Comparison of ENCODE assay signal across 20 mouse cellular contexts in genomic region chr15:81168735-81169134, GRCm38 (mm10). TPM values are rescaled to one million over a fixed set of nuclear protein-coding genes. Genes with fewer than 3 reads are reported as not detected.
A peak's percentile ranks its signal among the peaks of the same experiment; 100 is the strongest.
DNase-seq lines count a peak whose midpoint lies in the region; ATAC-seq and TF ChIP-seq lines count a peak whose summit lies in the region.
"Had no signal": no experiment of that assay in that cellular context is flagged by ENCODE, and none has a peak within 500 bp of the region (broad histone marks: within the 10 kb centered on the region; RNA-seq: fewer than 3 reads in every experiment).

No protein-coding gene starts in this region.

- H3K4me3 ChIP-seq in limb, embryonic 13.5 days = no peak overlapping the region
- H3K4me3 ChIP-seq in limb, embryonic 10.5 days = no peak overlapping the region
- no peak overlapping the region for H3K4me3 ChIP-seq in lung, postnatal 0 days (ENCODE audit: low read depth, low read length)
- H3K4me3 ChIP-seq in limb, embryonic 15.5 days = no peak overlapping the region
- no peak overlapping the region for H3K4me3 ChIP-seq in heart, embryonic 10.5 days
- H3K4me3 ChIP-seq: hindbrain, embryonic 15.5 days; limb, embryonic 12.5 days; midbrain, embryonic 12.5 days had no signal

- H3K4me2 ChIP-seq in limb, embryonic 13.5 days (replicated peaks) = no peak overlapping the region
- H3K4me2 ChIP-seq in lung, postnatal 0 days (replicated peaks; ENCODE audit: low read depth, low read length) = no peak overlapping the region
- H3K4me2 ChIP-seq in limb, embryonic 15.5 days = no peak overlapping the region
- H3K4me2 ChIP-seq: hindbrain, embryonic 15.5 days; limb, embryonic 12.5 days; midbrain, embryonic 12.5 days had no signal

- no peak for TF ChIP-seq CTCF in lung, postnatal 0 days (IDR thresholded peaks at IDR 0.05)

- H3K4me1 ChIP-seq in limb, embryonic 13.5 days = peaks cover 22% of the 10 kb centered on the region
- H3K4me1 ChIP-seq in limb, embryonic 10.5 days = no peaks in the 10 kb centered on the region
- peaks cover 11% of the 10 kb centered on the region for H3K4me1 ChIP-seq in lung, postnatal 0 days (ENCODE audit: insufficient read depth, low read depth, low read length)
- H3K4me1 ChIP-seq in limb, embryonic 15.5 days = peaks cover 19% of the 10 kb centered on the region
- peaks cover 14% of the 10 kb centered on the region for H3K4me1 ChIP-seq in heart, embryonic 10.5 days
- H3K4me1 ChIP-seq: limb, embryonic 12.5 days; midbrain, embryonic 12.5 days had no signal

- no peak overlapping the region for H3K9ac ChIP-seq in limb, embryonic 13.5 days
- H3K9ac ChIP-seq in lung, postnatal 0 days (replicated peaks; ENCODE audit: low read depth) = no peak overlapping the region
- no peak overlapping the region for H3K9ac ChIP-seq in limb, embryonic 15.5 days
- H3K9ac ChIP-seq: forebrain, postnatal 0 days; hindbrain, embryonic 15.5 days; limb, embryonic 12.5 days; midbrain, embryonic 12.5 days had no signal

- TF ChIP-seq EP300 in lung, postnatal 0 days (IDR thresholded peaks at IDR 0.05) = no peak

- H3K27me3 ChIP-seq in limb, embryonic 13.5 days = no peaks in the 10 kb centered on the region
- H3K27me3 ChIP-seq in limb, embryonic 10.5 days (ENCODE audit: low read depth, poor library complexity, severe bottlenecking) = no peaks in the 10 kb centered on the region
- no peaks in the 10 kb centered on the region for H3K27me3 ChIP-seq in lung, postnatal 0 days (replicated peaks; ENCODE audit: insufficient read depth, low read length)
- no peaks in the 10 kb centered on the region for H3K27me3 ChIP-seq in limb, embryonic 15.5 days
- H3K27me3 ChIP-seq in heart, embryonic 10.5 days (ENCODE audit: insufficient read depth, poor library complexity, severe bottlenecking) = no peaks in the 10 kb centered on the region
- H3K27me3 ChIP-seq: hindbrain, embryonic 15.5 days; limb, embryonic 12.5 days; midbrain, embryonic 12.5 days had no signal

- no peaks in the 10 kb centered on the region for H3K9me3 ChIP-seq in limb, embryonic 13.5 days
- no peaks in the 10 kb centered on the region for H3K9me3 ChIP-seq in limb, embryonic 10.5 days (replicated peaks)
- no peaks in the 10 kb centered on the region for H3K9me3 ChIP-seq in lung, postnatal 0 days (ENCODE audit: low read length)
- no peaks in the 10 kb centered on the region for H3K9me3 ChIP-seq in limb, embryonic 15.5 days
- no peaks in the 10 kb centered on the region for H3K9me3 ChIP-seq in heart, embryonic 10.5 days
- H3K9me3 ChIP-seq: hindbrain, embryonic 15.5 days; limb, embryonic 12.5 days; midbrain, embryonic 12.5 days had no signal

- no peak for DNase-seq in limb, embryonic 10.5 days (ENCODE audit: low spot score)
- peak; percentile 62 for DNase-seq in lung, postnatal 0 days (ENCODE audit: low spot score)
- DNase-seq in lung, postnatal 36 days = no peak
- DNase-seq in heart, embryonic 10.5 days (ENCODE audit: low spot score) = no peak
- no peak for DNase-seq in cerebellum, postnatal 14 days
- DNase-seq: adrenal gland, adult 8-10 months; cerebellum, adult 2 months; forebrain, postnatal 0 days; heart, postnatal 4 days; kidney, adult 2 months; kidney, postnatal 14 days; layer of hippocampus, postnatal 36 days; spleen, adult 18-20 months; thymus, postnatal 25 days had no signal

- no peak for ATAC-seq in limb, embryonic 13.5 days (ENCODE audit: low FRiP score, low read depth)
- ATAC-seq in lung, postnatal 0 days = peak; percentile 45; the same call in 1 of the 2 replicates
- no peak for ATAC-seq in limb, embryonic 15.5 days (ENCODE audit: insufficient number of reproducible peaks, low FRiP score, low TSS enrichment, low read depth)
- ATAC-seq: activated CD4-positive, CD25-positive, alpha-beta regulatory T cell, adult 4 months; forebrain, postnatal 0 days had no signal

- H3K27ac ChIP-seq in limb, embryonic 13.5 days = peak overlapping the region; percentile 48; the same call in 1 of the 2 replicates
- H3K27ac ChIP-seq in limb, embryonic 10.5 days = no peak overlapping the region
- no peak overlapping the region for H3K27ac ChIP-seq in lung, postnatal 0 days (ENCODE audit: low read length)
- H3K27ac ChIP-seq in limb, embryonic 15.5 days = peak overlapping the region; percentile 50; the same call in 1 of the 2 replicates
- H3K27ac ChIP-seq in heart, embryonic 10.5 days = no peak overlapping the region
- H3K27ac ChIP-seq: hindbrain, embryonic 15.5 days; limb, embryonic 12.5 days; midbrain, embryonic 12.5 days had no signal

- WGBS in limb, embryonic 13.5 days = 63% methylated on average over 6 of the region's 6 CpGs
- WGBS in limb, embryonic 10.5 days = 72% methylated on average over 6 of the region's 6 CpGs
- 21% methylated on average over 6 of the region's 6 CpGs for WGBS in lung, postnatal 0 days
- WGBS in limb, embryonic 15.5 days = 51% methylated on average over 6 of the region's 6 CpGs
- WGBS in heart, embryonic 10.5 days = 53% methylated on average over 6 of the region's 6 CpGs

- H3K36me3 ChIP-seq in limb, embryonic 13.5 days = peaks cover 10% of the 10 kb centered on the region
- no peaks in the 10 kb centered on the region for H3K36me3 ChIP-seq in limb, embryonic 10.5 days
- H3K36me3 ChIP-seq in lung, postnatal 0 days (ENCODE audit: insufficient read depth, low read length) = no peaks in the 10 kb centered on the region
- no peaks in the 10 kb centered on the region for H3K36me3 ChIP-seq in limb, embryonic 15.5 days
- H3K36me3 ChIP-seq in heart, embryonic 10.5 days = no peaks in the 10 kb centered on the region
- H3K36me3 ChIP-seq: hindbrain, embryonic 15.5 days had no signal

RNA-seq across cellular contexts. Expression of gene Mrtfa, which starts 21.8 kb away (rescaled TPM):
- polyA plus RNA-seq in limb, embryonic 13.5 days (2015; fragmentation: Nextera tagmentation; extraction: Ambion mirVana) = 22.4 and 25.8 TPM in 2 replicates
- 24.0 and 24.9 TPM in 2 replicates for polyA plus RNA-seq in limb, embryonic 10.5 days (2016; fragmentation: Nextera tagmentation; extraction: Ambion mirVana)
- 13.5 and 13.9 TPM in 2 replicates for polyA plus RNA-seq in lung, postnatal 0 days (2015; fragmentation: Nextera tagmentation; extraction: Ambion mirVana)
- 29.4 TPM in 2 replicates for polyA plus RNA-seq in limb, embryonic 15.5 days (2015; fragmentation: Nextera tagmentation; extraction: Ambion mirVana)
- 18.3 and 26.9 TPM in 2 replicates for polyA plus RNA-seq in heart, embryonic 10.5 days (2016; fragmentation: Nextera tagmentation; extraction: Ambion mirVana)

Comparison
In these comparisons a context has a peak if more than half of its experiments do, and no peak if none do; other contexts are left out.
1. H3K27ac ChIP-seq: peak in limb, embryonic 13.5 days (single experiment) and limb, embryonic 15.5 days (single experiment); none in limb, embryonic 10.5 days (single experiment), lung, postnatal 0 days (single experiment) and heart, embryonic 10.5 days (single experiment).